Mouse (Mus musculus): ENCODE measurements around the gene Pik3ca. TPM values are rescaled to one million over a fixed set of nuclear protein-coding genes. Genes with fewer than 3 reads are reported as not detected.

Gene Pik3ca
- polyA plus RNA-seq, 1 experiment from 2014 or later, result 19.3 TPM

DNA sequence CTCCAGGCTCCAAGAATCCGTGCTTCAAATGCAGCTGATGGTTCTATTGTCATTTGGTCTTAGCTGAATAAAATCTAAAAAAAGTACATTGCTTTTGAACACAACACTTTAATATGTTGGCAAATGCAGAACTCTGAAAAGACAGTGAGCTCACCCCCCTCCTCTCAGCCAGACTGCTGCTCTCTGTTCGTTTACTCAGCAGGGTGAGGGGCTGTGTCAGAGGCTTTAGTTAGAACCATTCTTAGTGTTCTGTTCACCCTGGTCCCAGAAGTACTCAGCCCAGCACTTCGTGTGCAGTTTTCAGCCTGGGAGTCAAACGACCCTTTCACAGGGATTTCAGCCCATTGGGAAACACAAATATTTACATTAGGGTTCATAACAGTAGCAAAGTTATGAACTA lies 70.9 kb downstream of the Pik3ca start:
- DNase-seq (ENCODE audit: low spot score) (no peak), ATAC-seq (ENCODE audit: low FRiP score) (no peak)
- Histone ChIP-seq H3K9me3 (ENCODE audit: control insufficient read depth, low read length) (no peaks in the 10 kb centered on the region), H3K9ac (no peak overlapping the region), H3K27ac (no peak overlapping the region), H3K4me2 (replicated peaks) (no peak overlapping the region), H3K27me3 (ENCODE audit: control insufficient read depth, insufficient read depth, low read length) (no peaks in the 10 kb centered on the region), H3K4me3 (replicated peaks; ENCODE audit: low read length) (no peak overlapping the region), H3K4me1 (replicated peaks; ENCODE audit: control insufficient read depth, insufficient read depth, low read length) (0 out of 2 replicates have a peak, but pooled peaks cover 6% of the 10 kb centered on the region), H3K36me3 (replicated peaks; ENCODE audit: control insufficient read depth, insufficient read depth) (peaks cover 17% of the 10 kb centered on the region)
- WGBS, result 81% methylated on average over 4 of the region's 4 CpGs

DNA sequence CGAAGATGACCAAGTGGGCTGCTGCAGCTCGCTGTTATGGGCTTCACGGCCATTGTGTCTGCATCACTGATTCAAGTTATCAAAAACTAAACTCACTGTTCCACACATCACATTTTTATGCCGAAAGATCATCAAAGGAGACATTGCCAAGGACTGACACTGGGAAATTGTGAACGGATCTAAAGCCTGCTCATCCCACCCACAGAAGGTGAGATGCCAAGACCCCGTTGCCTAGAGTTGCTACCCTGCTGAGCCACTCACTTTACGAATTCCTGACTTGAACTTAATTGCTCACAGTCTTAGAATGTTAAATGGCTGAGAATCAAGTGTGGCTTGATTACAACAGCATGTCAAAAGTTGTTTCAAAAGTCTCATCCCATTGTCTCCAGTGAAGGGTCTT lies 73.0 kb downstream of the Pik3ca start:
- no peaks in the 10 kb centered on the region for H3K9me3 ChIP-seq (ENCODE audit: control insufficient read depth, low read length)
- H3K4me2 ChIP-seq (replicated peaks), result no peak overlapping the region
- no peak for DNase-seq (ENCODE audit: low spot score)
- H3K4me1 ChIP-seq (replicated peaks; ENCODE audit: control insufficient read depth, insufficient read depth, low read length), result 0 out of 2 replicates have a peak, but pooled peaks cover 6% of the 10 kb centered on the region
- 74% methylated on average over 7 of the region's 7 CpGs for WGBS
- no peak overlapping the region for H3K27ac ChIP-seq
- no peak overlapping the region for H3K4me3 ChIP-seq (replicated peaks; ENCODE audit: low read length)
- H3K27me3 ChIP-seq (ENCODE audit: control insufficient read depth, insufficient read depth, low read length), result no peaks in the 10 kb centered on the region
- ATAC-seq (ENCODE audit: low FRiP score), result no peak
- H3K9ac ChIP-seq, result no peak overlapping the region
- H3K36me3 ChIP-seq (replicated peaks; ENCODE audit: control insufficient read depth, insufficient read depth), result no peaks in the 10 kb centered on the region

DNA sequence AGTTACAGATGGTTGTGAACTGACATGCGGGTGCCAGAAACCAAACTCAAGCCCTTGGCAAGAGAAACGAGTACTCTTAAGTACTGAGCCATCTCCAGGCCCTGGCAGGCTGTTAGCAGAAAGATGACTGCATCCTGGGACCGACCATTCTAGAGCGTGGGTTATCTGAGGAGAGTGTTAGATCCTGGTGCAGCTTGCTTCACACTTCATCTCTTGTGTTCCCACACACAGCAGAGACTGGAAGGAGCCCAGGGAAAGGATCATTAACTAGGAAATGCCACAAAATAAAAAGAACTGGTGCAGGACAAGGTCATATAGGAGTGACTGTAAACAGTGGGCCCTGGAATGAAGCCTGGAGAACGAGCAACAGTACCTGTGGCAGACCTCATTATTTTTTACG lies 73.6 kb downstream of the Pik3ca start:
- no peak for ATAC-seq (ENCODE audit: low FRiP score)
- H3K9me3 ChIP-seq (ENCODE audit: control insufficient read depth, low read length), result no peaks in the 10 kb centered on the region
- H3K4me3 ChIP-seq (replicated peaks; ENCODE audit: low read length), result no peak overlapping the region
- 92% methylated on average over 6 of the region's 6 CpGs for WGBS
- H3K36me3 ChIP-seq (replicated peaks; ENCODE audit: control insufficient read depth, insufficient read depth), result no peaks in the 10 kb centered on the region
- H3K9ac ChIP-seq, result no peak overlapping the region
- no peak overlapping the region for H3K27ac ChIP-seq
- H3K4me2 ChIP-seq (replicated peaks), result no peak overlapping the region
- H3K27me3 ChIP-seq (ENCODE audit: control insufficient read depth, insufficient read depth, low read length), result no peaks in the 10 kb centered on the region
- no peak for DNase-seq (ENCODE audit: low spot score)
- 0 out of 2 replicates have a peak, but pooled peaks cover 6% of the 10 kb centered on the region for H3K4me1 ChIP-seq (replicated peaks; ENCODE audit: control insufficient read depth, insufficient read depth, low read length)

DNA sequence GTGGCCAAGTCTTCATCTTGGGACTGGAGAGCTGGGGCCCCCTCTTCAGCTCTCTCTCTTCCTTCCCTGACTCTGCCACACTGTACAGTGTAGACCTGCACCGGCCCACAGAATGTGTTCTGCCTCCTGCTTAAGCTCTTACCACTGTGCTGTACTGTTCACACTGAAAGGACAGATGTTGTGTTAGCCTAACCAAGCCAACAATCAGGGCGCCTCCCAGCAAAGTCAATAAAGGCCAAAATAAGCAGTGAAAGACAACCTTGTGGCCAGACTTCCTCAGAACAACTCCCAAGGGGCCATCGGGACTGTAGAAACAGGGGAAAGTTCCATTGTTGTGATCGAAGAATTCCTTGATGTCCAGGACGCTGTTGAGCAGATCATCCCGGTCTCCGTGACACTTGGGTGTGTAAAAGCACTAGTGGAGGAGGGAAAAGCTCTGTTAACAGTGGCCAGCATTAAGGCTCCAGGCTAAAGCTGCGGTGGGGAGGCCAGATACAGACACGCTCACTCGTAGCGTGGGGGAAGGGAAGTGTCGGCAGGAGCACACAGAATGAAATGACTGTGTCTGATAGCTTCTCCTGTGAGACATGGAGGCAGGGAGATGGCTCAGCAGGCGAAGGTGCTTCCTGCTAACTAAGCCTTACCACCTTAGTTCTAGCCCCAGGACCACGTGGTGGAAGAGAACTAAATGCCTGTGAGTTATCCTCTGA lies 74.9 kb downstream of the Pik3ca start:
- Histone ChIP-seq H3K4me2 (replicated peaks) (no peak overlapping the region), H3K4me3 (replicated peaks; ENCODE audit: low read length) (no peak overlapping the region), H3K9ac (no peak overlapping the region), H3K9me3 (ENCODE audit: control insufficient read depth, low read length) (no peaks in the 10 kb centered on the region), H3K27ac (no peak overlapping the region), H3K36me3 (replicated peaks; ENCODE audit: control insufficient read depth, insufficient read depth) (no peaks in the 10 kb centered on the region), H3K4me1 (replicated peaks; ENCODE audit: control insufficient read depth, insufficient read depth, low read length) (0 out of 2 replicates have a peak, but pooled peaks cover 6% of the 10 kb centered on the region), H3K27me3 (ENCODE audit: control insufficient read depth, insufficient read depth, low read length) (no peaks in the 10 kb centered on the region)
- 76% methylated on average over 14 of the region's 14 CpGs for WGBS
- DNase-seq (ENCODE audit: low spot score) (no peak), ATAC-seq (ENCODE audit: low FRiP score) (no peak)

DNA sequence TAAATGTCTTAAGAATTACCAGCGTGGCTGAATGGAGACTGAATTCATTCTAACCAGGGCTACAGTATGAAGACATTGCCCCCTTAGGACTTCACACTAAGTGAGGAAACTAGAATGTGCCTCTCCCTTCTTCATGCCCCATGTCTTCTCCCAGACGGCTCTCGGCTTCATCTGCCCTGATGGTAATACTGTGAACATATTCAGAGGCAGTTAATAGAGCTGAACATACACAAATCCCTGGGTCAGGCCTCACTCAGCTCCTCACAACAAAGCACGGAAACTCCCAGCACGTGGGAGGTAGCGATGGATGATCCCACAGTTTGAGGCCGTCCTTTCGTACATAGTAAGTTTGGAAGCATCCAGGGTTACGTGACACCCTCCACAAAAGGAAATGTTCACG lies 75.7 kb downstream of the Pik3ca start:
- ATAC-seq (ENCODE audit: low FRiP score) (no peak), DNase-seq (ENCODE audit: low spot score) (no peak)
- H3K4me2 ChIP-seq (replicated peaks), result no peak overlapping the region
- WGBS, result 82% methylated on average over 10 of the region's 10 CpGs
- no peaks in the 10 kb centered on the region for H3K27me3 ChIP-seq (ENCODE audit: control insufficient read depth, insufficient read depth, low read length)
- no peak overlapping the region for H3K4me3 ChIP-seq (replicated peaks; ENCODE audit: low read length)
- no peaks in the 10 kb centered on the region for H3K36me3 ChIP-seq (replicated peaks; ENCODE audit: control insufficient read depth, insufficient read depth)
- no peaks in the 10 kb centered on the region for H3K9me3 ChIP-seq (ENCODE audit: control insufficient read depth, low read length)
- H3K9ac ChIP-seq, result no peak overlapping the region
- 0 out of 2 replicates have a peak, but pooled peaks cover 6% of the 10 kb centered on the region for H3K4me1 ChIP-seq (replicated peaks; ENCODE audit: control insufficient read depth, insufficient read depth, low read length)
- H3K27ac ChIP-seq, result no peak overlapping the region

DNA sequence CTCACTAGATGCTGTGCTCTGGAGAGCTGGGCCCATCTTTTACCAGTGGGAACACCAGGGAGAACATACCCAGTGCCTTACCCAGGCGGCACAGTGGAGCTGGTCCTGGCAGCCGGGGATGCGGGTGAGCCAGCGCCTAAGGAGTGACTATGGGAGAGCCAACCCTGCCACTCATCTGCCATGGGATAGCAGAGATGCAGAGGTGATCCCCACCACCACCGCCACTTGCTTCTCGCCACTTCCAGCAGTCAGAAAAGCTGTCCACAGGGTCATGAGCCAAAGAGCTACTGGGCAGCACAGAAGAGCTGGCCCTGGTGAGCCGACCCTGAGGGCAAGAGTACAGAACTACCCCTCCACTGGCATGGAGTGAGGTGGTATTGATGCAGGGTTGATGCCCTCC lies 82.5 kb downstream of the Pik3ca start:
- Histone ChIP-seq H3K27me3 (ENCODE audit: control insufficient read depth, insufficient read depth, low read length) (no peaks in the 10 kb centered on the region), H3K4me2 (replicated peaks) (no peak overlapping the region), H3K36me3 (replicated peaks; ENCODE audit: control insufficient read depth, insufficient read depth) (no peaks in the 10 kb centered on the region), H3K4me1 (replicated peaks; ENCODE audit: control insufficient read depth, insufficient read depth, low read length) (no peaks in the 10 kb centered on the region), H3K9ac (no peak overlapping the region), H3K27ac (no peak overlapping the region), H3K9me3 (ENCODE audit: control insufficient read depth, low read length) (no peaks in the 10 kb centered on the region), H3K4me3 (replicated peaks; ENCODE audit: low read length) (no peak overlapping the region)
- 93% methylated on average over 7 of the region's 7 CpGs for WGBS
- ATAC-seq (ENCODE audit: low FRiP score) (no peak), DNase-seq (ENCODE audit: low spot score) (no peak)

DNA sequence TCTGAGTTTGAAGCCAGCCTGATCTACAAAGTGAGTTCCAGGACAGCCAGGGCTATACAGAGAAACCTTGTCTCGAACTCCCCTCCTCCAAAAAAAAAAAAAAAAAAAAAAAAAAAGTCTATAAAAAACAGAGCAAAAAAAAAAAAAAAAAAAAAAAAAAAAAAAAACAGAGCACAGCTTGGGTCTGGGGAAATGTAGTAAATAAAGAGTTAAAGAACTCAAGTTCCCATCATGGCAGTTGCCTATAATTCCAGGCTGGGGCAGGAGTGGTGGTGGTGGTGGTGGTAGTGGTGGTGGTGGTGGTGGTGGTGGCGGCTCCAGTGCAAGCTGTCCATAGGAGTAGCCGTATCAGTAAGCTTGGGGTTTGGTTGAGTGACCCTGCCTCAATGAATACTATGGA lies 85.6 kb downstream of the Pik3ca start:
- H3K9me3 ChIP-seq (ENCODE audit: control insufficient read depth, low read length), result no peaks in the 10 kb centered on the region
- DNase-seq (ENCODE audit: low spot score), result no peak
- no peak overlapping the region for H3K27ac ChIP-seq
- 89% methylated on average over 3 of the region's 3 CpGs for WGBS
- no peaks in the 10 kb centered on the region for H3K4me1 ChIP-seq (replicated peaks; ENCODE audit: control insufficient read depth, insufficient read depth, low read length)
- H3K27me3 ChIP-seq (ENCODE audit: control insufficient read depth, insufficient read depth, low read length), result no peaks in the 10 kb centered on the region
- no peak for ATAC-seq (ENCODE audit: low FRiP score)
- H3K4me2 ChIP-seq (replicated peaks), result no peak overlapping the region
- no peak overlapping the region for H3K4me3 ChIP-seq (replicated peaks; ENCODE audit: low read length)
- H3K36me3 ChIP-seq (replicated peaks; ENCODE audit: control insufficient read depth, insufficient read depth), result no peaks in the 10 kb centered on the region
- H3K9ac ChIP-seq, result no peak overlapping the region

DNA sequence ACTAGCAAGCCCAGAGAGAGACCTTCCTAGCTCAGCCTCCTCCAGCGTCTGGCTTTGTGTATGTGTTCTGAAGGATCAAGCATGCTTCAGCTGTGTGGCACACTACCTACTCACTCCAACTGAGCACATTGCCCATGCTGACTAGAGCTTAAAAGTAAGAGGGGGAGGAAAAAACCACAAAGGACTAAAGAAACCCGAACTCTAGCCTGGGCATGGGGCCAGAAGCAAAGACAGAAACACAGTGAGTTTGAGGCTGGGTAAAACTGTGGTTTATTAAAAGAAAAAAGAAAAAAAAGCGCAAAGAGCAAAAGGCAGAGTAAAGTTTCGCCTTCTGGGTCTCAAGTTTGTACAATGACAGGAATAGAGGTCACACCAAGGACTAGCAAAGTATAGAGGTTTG lies 89.1 kb downstream of the Pik3ca start:
- no peak overlapping the region for H3K9ac ChIP-seq
- H3K27me3 ChIP-seq (ENCODE audit: control insufficient read depth, insufficient read depth, low read length), result no peaks in the 10 kb centered on the region
- WGBS, result 78% methylated on average over 4 of the region's 4 CpGs
- H3K27ac ChIP-seq, result no peak overlapping the region
- H3K36me3 ChIP-seq (replicated peaks; ENCODE audit: control insufficient read depth, insufficient read depth), result no peaks in the 10 kb centered on the region
- DNase-seq (ENCODE audit: low spot score) (no peak), ATAC-seq (ENCODE audit: low FRiP score) (no peak)
- H3K9me3 ChIP-seq (ENCODE audit: control insufficient read depth, low read length), result no peaks in the 10 kb centered on the region
- H3K4me1 ChIP-seq (replicated peaks; ENCODE audit: control insufficient read depth, insufficient read depth, low read length), result no peaks in the 10 kb centered on the region
- H3K4me2 ChIP-seq (replicated peaks), result no peak overlapping the region
- no peak overlapping the region for H3K4me3 ChIP-seq (replicated peaks; ENCODE audit: low read length)

DNA sequence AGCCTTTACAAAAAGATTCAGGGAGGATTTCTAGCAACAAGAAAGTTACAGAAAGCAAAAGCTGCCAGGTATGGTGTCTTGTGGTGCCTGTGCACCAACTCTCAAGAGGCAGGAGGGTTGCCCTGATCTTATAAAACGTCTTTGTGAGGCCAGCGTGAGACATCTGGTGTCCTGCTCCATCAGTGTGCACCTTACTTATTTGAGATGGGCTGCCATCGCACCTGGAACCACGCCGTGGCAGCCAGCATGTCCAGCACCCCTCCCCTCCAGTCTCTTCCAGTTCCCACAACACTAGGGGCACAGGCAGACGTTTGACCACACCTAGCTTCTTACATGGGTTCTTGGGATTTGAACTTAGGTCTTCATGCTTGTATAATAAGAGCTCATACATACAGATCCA lies 90.7 kb downstream of the Pik3ca start:
- no peaks in the 10 kb centered on the region for H3K4me1 ChIP-seq (replicated peaks; ENCODE audit: control insufficient read depth, insufficient read depth, low read length)
- H3K36me3 ChIP-seq (replicated peaks; ENCODE audit: control insufficient read depth, insufficient read depth), result no peaks in the 10 kb centered on the region
- no peaks in the 10 kb centered on the region for H3K27me3 ChIP-seq (ENCODE audit: control insufficient read depth, insufficient read depth, low read length)
- no peak overlapping the region for H3K4me2 ChIP-seq (replicated peaks)
- ATAC-seq (ENCODE audit: low FRiP score) (no peak), DNase-seq (ENCODE audit: low spot score) (no peak)
- no peak overlapping the region for H3K9ac ChIP-seq
- WGBS, result 90% methylated on average over 6 of the region's 6 CpGs
- no peak overlapping the region for H3K27ac ChIP-seq
- H3K4me3 ChIP-seq (replicated peaks; ENCODE audit: low read length), result no peak overlapping the region
- no peaks in the 10 kb centered on the region for H3K9me3 ChIP-seq (ENCODE audit: control insufficient read depth, low read length)
